Mouse (Mus musculus): ENCODE data around the gene Rnf41. TPM values are rescaled to one million over a fixed set of nuclear protein-coding genes. Genes with fewer than 3 reads are reported as not detected.

Rnf41 gene
- polyA plus RNA-seq, 1 experiment from 2014 or later: 44.2 TPM

- DNase-seq (ENCODE audit: low spot score): no peak
- 91% methylated on average over 5 of the region's 5 CpGs for WGBS
- no peak for ATAC-seq (ENCODE audit: low FRiP score)
- Histone ChIP-seq H3K36me3 (ENCODE audit: control insufficient read depth, insufficient read depth, low read length) (no peaks in the 10 kb centered on the region), H3K9me3 (ENCODE audit: control insufficient read depth, low read length) (no peaks in the 10 kb centered on the region), H3K27ac (ENCODE audit: low read depth, low read length) (no peak overlapping the region), H3K4me3 (ENCODE audit: low read depth, low read length) (no peak overlapping the region), H3K27me3 (ENCODE audit: control insufficient read depth, insufficient read depth, low read length) (no peaks in the 10 kb centered on the region), H3K9ac (ENCODE audit: low read depth, low read length) (no peak overlapping the region), H3K4me1 (replicated peaks; ENCODE audit: control insufficient read depth, insufficient read depth, low read length) (no peaks in the 10 kb centered on the region), H3K4me2 (replicated peaks; ENCODE audit: low read depth, low read length) (no peak overlapping the region)
These were observed 17.6 kb downstream of the Rnf41 start for GRCm38 (mm10) chr10:128429052-128429451.

GRCm38 (mm10) chr10:128429454-128429853 is 18.0 kb downstream of the Rnf41 start:
- WGBS: 85% methylated on average over 4 of the region's 4 CpGs
- H3K36me3 ChIP-seq (ENCODE audit: control insufficient read depth, insufficient read depth, low read length): no peaks in the 10 kb centered on the region
- DNase-seq (ENCODE audit: low spot score): no peak

GRCm38 (mm10) chr10:128433417-128433816 is 22.0 kb downstream of the Rnf41 start:
- Histone ChIP-seq H3K4me3 (ENCODE audit: low read depth, low read length) (no peak overlapping the region), H3K27ac (ENCODE audit: low read depth, low read length) (no peak overlapping the region), H3K9me3 (ENCODE audit: control insufficient read depth, low read length) (no peaks in the 10 kb centered on the region), H3K9ac (ENCODE audit: low read depth, low read length) (no peak overlapping the region), H3K27me3 (ENCODE audit: control insufficient read depth, insufficient read depth, low read length) (no peaks in the 10 kb centered on the region), H3K36me3 (ENCODE audit: control insufficient read depth, insufficient read depth, low read length) (peaks cover 5% of the 10 kb centered on the region; the same call in 1 of the 2 replicates), H3K4me1 (replicated peaks; ENCODE audit: control insufficient read depth, insufficient read depth, low read length) (no peaks in the 10 kb centered on the region), H3K4me2 (replicated peaks; ENCODE audit: low read depth, low read length) (no peak overlapping the region)
- ATAC-seq (ENCODE audit: low FRiP score) (no peak), DNase-seq (ENCODE audit: low spot score) (no peak)
- WGBS: 94% methylated on average over 2 of the region's 2 CpGs

More at GRCm38 (mm10) chr10:128429454-128429853, 18.0 kb downstream of the Rnf41 start:
- Histone ChIP-seq H3K27ac (ENCODE audit: low read depth, low read length) (no peak overlapping the region), H3K9me3 (ENCODE audit: control insufficient read depth, low read length) (no peaks in the 10 kb centered on the region), H3K9ac (ENCODE audit: low read depth, low read length) (no peak overlapping the region), H3K4me3 (ENCODE audit: low read depth, low read length) (no peak overlapping the region), H3K4me2 (replicated peaks; ENCODE audit: low read depth, low read length) (no peak overlapping the region), H3K4me1 (replicated peaks; ENCODE audit: control insufficient read depth, insufficient read depth, low read length) (no peaks in the 10 kb centered on the region), H3K27me3 (ENCODE audit: control insufficient read depth, insufficient read depth, low read length) (no peaks in the 10 kb centered on the region)
- ATAC-seq (ENCODE audit: low FRiP score): no peak

GRCm38 (mm10) chr10:128434681-128435080 is 23.2 kb downstream of the Rnf41 start:
- H3K27ac ChIP-seq (ENCODE audit: low read depth, low read length): no peak overlapping the region
- H3K9me3 ChIP-seq (ENCODE audit: control insufficient read depth, low read length): no peaks in the 10 kb centered on the region
- H3K4me1 ChIP-seq (replicated peaks; ENCODE audit: control insufficient read depth, insufficient read depth, low read length): no peaks in the 10 kb centered on the region
- 92% methylated on average over 10 of the region's 10 CpGs for WGBS
- no peak overlapping the region for H3K4me3 ChIP-seq (ENCODE audit: low read depth, low read length)
- H3K27me3 ChIP-seq (ENCODE audit: control insufficient read depth, insufficient read depth, low read length): no peaks in the 10 kb centered on the region
- H3K9ac ChIP-seq (ENCODE audit: low read depth, low read length): no peak overlapping the region
- H3K4me2 ChIP-seq (replicated peaks; ENCODE audit: low read depth, low read length): no peak overlapping the region
- H3K36me3 ChIP-seq (ENCODE audit: control insufficient read depth, insufficient read depth, low read length): peaks cover 8% of the 10 kb centered on the region; the same call in 1 of the 2 replicates
- ATAC-seq (ENCODE audit: low FRiP score) (no peak), DNase-seq (ENCODE audit: low spot score) (no peak)

GRCm38 (mm10) chr10:128435186-128435823 is 23.8 kb downstream of the Rnf41 start:
- no peak overlapping the region for H3K9ac ChIP-seq (ENCODE audit: low read depth, low read length)
- DNase-seq (ENCODE audit: low spot score) (no peak), ATAC-seq (ENCODE audit: low FRiP score) (no peak)

GRCm38 (mm10) chr10:128435873-128436272 is 24.4 kb downstream of the Rnf41 start:
- Histone ChIP-seq H3K4me3 (ENCODE audit: low read depth, low read length) (no peak overlapping the region), H3K9me3 (ENCODE audit: control insufficient read depth, low read length) (no peaks in the 10 kb centered on the region)
- ATAC-seq (ENCODE audit: low FRiP score): no peak

More at GRCm38 (mm10) chr10:128435186-128435823, 23.8 kb downstream of the Rnf41 start:
- Histone ChIP-seq H3K9me3 (ENCODE audit: control insufficient read depth, low read length) (no peaks in the 10 kb centered on the region), H3K27ac (ENCODE audit: low read depth, low read length) (no peak overlapping the region), H3K36me3 (ENCODE audit: control insufficient read depth, insufficient read depth, low read length) (peaks cover 8% of the 10 kb centered on the region; the same call in 1 of the 2 replicates), H3K4me3 (ENCODE audit: low read depth, low read length) (no peak overlapping the region), H3K27me3 (ENCODE audit: control insufficient read depth, insufficient read depth, low read length) (no peaks in the 10 kb centered on the region), H3K4me1 (replicated peaks; ENCODE audit: control insufficient read depth, insufficient read depth, low read length) (no peaks in the 10 kb centered on the region), H3K4me2 (replicated peaks; ENCODE audit: low read depth, low read length) (no peak overlapping the region)
- WGBS: 90% methylated on average over 17 of the region's 17 CpGs

GRCm38 (mm10) chr10:128436376-128436775 is 24.9 kb downstream of the Rnf41 start:
- no peaks in the 10 kb centered on the region for H3K9me3 ChIP-seq (ENCODE audit: control insufficient read depth, low read length)
- WGBS: 96% methylated on average over 8 of the region's 8 CpGs
- peaks cover 8% of the 10 kb centered on the region; the same call in 1 of the 2 replicates for H3K36me3 ChIP-seq (ENCODE audit: control insufficient read depth, insufficient read depth, low read length)
- ATAC-seq (ENCODE audit: low FRiP score) (no peak), DNase-seq (ENCODE audit: low spot score) (no peak)
- no peak overlapping the region for H3K27ac ChIP-seq (ENCODE audit: low read depth, low read length)
- no peak overlapping the region for H3K9ac ChIP-seq (ENCODE audit: low read depth, low read length)
- H3K4me3 ChIP-seq (ENCODE audit: low read depth, low read length): no peak overlapping the region
- no peaks in the 10 kb centered on the region for H3K4me1 ChIP-seq (replicated peaks; ENCODE audit: control insufficient read depth, insufficient read depth, low read length)
- no peaks in the 10 kb centered on the region for H3K27me3 ChIP-seq (ENCODE audit: control insufficient read depth, insufficient read depth, low read length)
- no peak overlapping the region for H3K4me2 ChIP-seq (replicated peaks; ENCODE audit: low read depth, low read length)

More at GRCm38 (mm10) chr10:128435873-128436272, 24.4 kb downstream of the Rnf41 start:
- H3K27me3 ChIP-seq (ENCODE audit: control insufficient read depth, insufficient read depth, low read length): no peaks in the 10 kb centered on the region
- no peak for DNase-seq (ENCODE audit: low spot score)
- no peak overlapping the region for H3K27ac ChIP-seq (ENCODE audit: low read depth, low read length)
- H3K4me1 ChIP-seq (replicated peaks; ENCODE audit: control insufficient read depth, insufficient read depth, low read length): no peaks in the 10 kb centered on the region
- no peak overlapping the region for H3K9ac ChIP-seq (ENCODE audit: low read depth, low read length)
- no peak overlapping the region for H3K4me2 ChIP-seq (replicated peaks; ENCODE audit: low read depth, low read length)
- 96% methylated on average over 5 of the region's 5 CpGs for WGBS
- peaks cover 8% of the 10 kb centered on the region; the same call in 1 of the 2 replicates for H3K36me3 ChIP-seq (ENCODE audit: control insufficient read depth, insufficient read depth, low read length)

GRCm38 (mm10) chr10:128438675-128439279 is 27.3 kb downstream of the Rnf41 start:
- peaks cover 8% of the 10 kb centered on the region; the same call in 1 of the 2 replicates for H3K36me3 ChIP-seq (ENCODE audit: control insufficient read depth, insufficient read depth, low read length)
- WGBS: 81% methylated on average over 10 of the region's 10 CpGs

GRCm38 (mm10) chr10:128440407-128440806 is 28.9 kb downstream of the Rnf41 start:
- DNase-seq (ENCODE audit: low spot score) (no peak), ATAC-seq (ENCODE audit: low FRiP score) (no peak)
- Histone ChIP-seq H3K4me1 (replicated peaks; ENCODE audit: control insufficient read depth, insufficient read depth, low read length) (no peaks in the 10 kb centered on the region), H3K27ac (ENCODE audit: low read depth, low read length) (no peak overlapping the region), H3K4me2 (replicated peaks; ENCODE audit: low read depth, low read length) (no peak overlapping the region), H3K36me3 (ENCODE audit: control insufficient read depth, insufficient read depth, low read length) (peaks cover 7% of the 10 kb centered on the region; the same call in 1 of the 2 replicates), H3K27me3 (ENCODE audit: control insufficient read depth, insufficient read depth, low read length) (no peaks in the 10 kb centered on the region), H3K9me3 (ENCODE audit: control insufficient read depth, low read length) (no peaks in the 10 kb centered on the region), H3K4me3 (ENCODE audit: low read depth, low read length) (no peak overlapping the region), H3K9ac (ENCODE audit: low read depth, low read length) (no peak overlapping the region)
- WGBS: 73% methylated on average over 10 of the region's 10 CpGs

More at GRCm38 (mm10) chr10:128438675-128439279, 27.3 kb downstream of the Rnf41 start:
- DNase-seq (ENCODE audit: low spot score): no peak
- no peak for ATAC-seq (ENCODE audit: low FRiP score)
- H3K4me3 ChIP-seq (ENCODE audit: low read depth, low read length): no peak overlapping the region
- no peak overlapping the region for H3K9ac ChIP-seq (ENCODE audit: low read depth, low read length)
- no peak overlapping the region for H3K27ac ChIP-seq (ENCODE audit: low read depth, low read length)
- H3K27me3 ChIP-seq (ENCODE audit: control insufficient read depth, insufficient read depth, low read length): no peaks in the 10 kb centered on the region
- no peaks in the 10 kb centered on the region for H3K9me3 ChIP-seq (ENCODE audit: control insufficient read depth, low read length)
- H3K4me2 ChIP-seq (replicated peaks; ENCODE audit: low read depth, low read length): no peak overlapping the region
- no peaks in the 10 kb centered on the region for H3K4me1 ChIP-seq (replicated peaks; ENCODE audit: control insufficient read depth, insufficient read depth, low read length)

Measured in hindbrain, embryonic 11.5 days (tissue).